Mouse (Mus musculus): ENCODE results near the gene Chic1. TPM values are rescaled to one million over a fixed set of nuclear protein-coding genes. Genes with fewer than 3 reads are reported as not detected.
A peak's percentile ranks its signal among the peaks of the same experiment; 100 is the strongest.

Gene Chic1
- polyA plus RNA-seq, 1 experiment, result 0.12 TPM

DNA sequence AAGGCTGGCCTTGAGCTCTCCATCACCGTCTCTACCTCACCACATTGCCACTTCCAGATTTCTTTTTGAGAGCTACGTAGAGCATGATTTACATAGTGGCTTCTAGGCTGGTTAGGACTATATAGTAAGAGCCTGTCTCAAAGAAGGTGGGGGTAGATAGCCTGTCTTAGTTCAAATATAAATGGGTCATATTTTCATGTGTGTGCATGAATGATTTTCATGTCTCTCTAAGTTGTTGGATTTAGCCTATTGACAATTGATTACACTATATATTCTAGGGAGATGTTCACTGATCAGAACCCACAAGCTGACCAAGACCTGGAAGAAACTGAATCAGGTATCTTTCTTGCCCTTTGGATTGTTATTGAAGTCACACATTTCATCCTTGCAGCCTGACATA is 65.4 kb downstream of the Chic1 start, which contains the start of gene Gm26992:
Gene Gm26992, plus strand, starts transcription at position 301 of the 400 bp plus-strand sequence.
- H3K27me3 ChIP-seq (ENCODE audit: control insufficient read depth, insufficient read depth, low read length), result no peaks in the 10 kb centered on the region
- H3K4me3 ChIP-seq (ENCODE audit: extremely low read depth, insufficient read depth, insufficient read length), result no peak within 1 kb of the TSS
- no peak for DNase-seq (ENCODE audit: low read depth in 1 of 2, low spot score in 2 of 2)
- H3K4me1 ChIP-seq (ENCODE audit: control insufficient read depth, insufficient read depth, insufficient read length), result no peaks in the 10 kb centered on the region
- H3K36me3 ChIP-seq (ENCODE audit: control insufficient read depth, insufficient read depth, low read length), result no peaks in the 10 kb centered on the region
- 84% methylated on average over 2 of the region's 2 CpGs for WGBS
- H3K27ac ChIP-seq (ENCODE audit: insufficient read depth, low read length), result no peak within 1 kb of the TSS
- TF ChIP-seq CTCF (IDR thresholded peaks at IDR 0.05; ENCODE audit: extremely low read depth, insufficient read depth, insufficient read length, insufficient replicate concordance) (no peak), POLR2A (IDR thresholded peaks at IDR 0.05; ENCODE audit: low read depth, low read length) (no peak)

DNA sequence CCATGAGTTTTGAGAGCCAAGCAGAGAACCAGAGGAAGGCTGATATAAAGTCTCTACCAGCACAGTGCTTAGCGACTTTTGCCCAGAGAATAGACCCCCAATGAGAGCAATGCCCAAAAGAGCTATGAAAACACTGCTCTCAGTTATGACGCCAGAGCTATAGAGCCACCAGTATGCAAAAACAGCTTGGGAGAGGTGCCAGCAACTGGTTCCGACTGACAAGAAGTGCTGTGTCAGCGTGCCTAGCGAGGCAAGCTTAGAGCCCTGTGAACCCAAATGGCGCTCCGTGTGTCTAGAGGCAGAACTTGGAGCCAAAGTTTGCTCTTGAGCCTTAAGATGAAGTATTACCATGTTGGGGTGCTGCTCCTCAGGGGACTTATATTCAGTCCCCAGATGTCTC is 71.4 kb downstream of the Chic1 start:
- Histone ChIP-seq H3K36me3 (ENCODE audit: control insufficient read depth, insufficient read depth, low read length) (no peaks in the 10 kb centered on the region), H3K27me3 (ENCODE audit: control insufficient read depth, insufficient read depth, low read length) (no peaks in the 10 kb centered on the region), H3K27ac (ENCODE audit: insufficient read depth, low read length) (no peak overlapping the region), H3K4me3 (ENCODE audit: extremely low read depth, insufficient read depth, insufficient read length) (no peak overlapping the region), H3K4me1 (ENCODE audit: control insufficient read depth, insufficient read depth, insufficient read length) (no peaks in the 10 kb centered on the region)
- 52% methylated on average over 7 of the region's 7 CpGs for WGBS
- TF ChIP-seq CTCF (IDR thresholded peaks at IDR 0.05; ENCODE audit: extremely low read depth, insufficient read depth, insufficient read length, insufficient replicate concordance) (no peak), POLR2A (IDR thresholded peaks at IDR 0.05; ENCODE audit: low read depth, low read length) (no peak)
- DNase-seq (ENCODE audit: low read depth in 1 of 2, low spot score in 2 of 2), result no peak

- no peaks in the 10 kb centered on the region for H3K4me1 ChIP-seq (ENCODE audit: control insufficient read depth, insufficient read depth, insufficient read length)
- TF ChIP-seq POLR2A (IDR thresholded peaks at IDR 0.05; ENCODE audit: low read depth, low read length) (no peak), CTCF (IDR thresholded peaks at IDR 0.05; ENCODE audit: extremely low read depth, insufficient read depth, insufficient read length, insufficient replicate concordance) (no peak)
- H3K4me3 ChIP-seq (ENCODE audit: extremely low read depth, insufficient read depth, insufficient read length), result no peak overlapping the region
- DNase-seq (ENCODE audit: low read depth in 1 of 2, low spot score in 2 of 2), result no peak
- H3K36me3 ChIP-seq (ENCODE audit: control insufficient read depth, insufficient read depth, low read length), result no peaks in the 10 kb centered on the region
- H3K27me3 ChIP-seq (ENCODE audit: control insufficient read depth, insufficient read depth, low read length), result no peaks in the 10 kb centered on the region
- H3K27ac ChIP-seq (ENCODE audit: insufficient read depth, low read length), result no peak overlapping the region
- 78% methylated on average over 7 of the region's 7 CpGs for WGBS
These were observed 76.0 kb downstream of the Chic1 start for GRCm38 (mm10) chrX:103432293-103432692.

DNA sequence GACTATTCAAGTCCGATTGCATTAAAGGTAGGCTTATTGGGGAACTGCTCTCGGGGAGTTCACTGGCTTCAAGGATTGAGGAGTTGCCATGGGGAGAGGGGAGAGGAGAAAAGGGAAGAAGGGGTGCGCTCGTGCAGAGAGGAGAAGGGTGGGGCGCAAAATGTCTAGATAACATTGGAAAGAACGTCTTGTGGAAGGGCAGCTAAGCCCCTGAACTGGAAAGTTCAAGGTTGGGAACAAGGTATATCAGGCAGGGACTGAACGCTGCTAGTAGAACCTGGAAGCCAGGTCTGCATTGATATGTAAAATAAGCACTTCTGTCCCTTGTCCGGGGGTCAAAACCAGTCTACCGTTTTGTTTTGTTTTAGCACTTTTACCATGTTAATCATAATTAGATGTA is 81.7 kb downstream of the Chic1 start:
- no peak overlapping the region for H3K4me3 ChIP-seq (ENCODE audit: extremely low read depth, insufficient read depth, insufficient read length)
- no peaks in the 10 kb centered on the region for H3K36me3 ChIP-seq (ENCODE audit: control insufficient read depth, insufficient read depth, low read length)
- H3K4me1 ChIP-seq (ENCODE audit: control insufficient read depth, insufficient read depth, insufficient read length), result no peaks in the 10 kb centered on the region
- no peak overlapping the region for H3K27ac ChIP-seq (ENCODE audit: insufficient read depth, low read length)
- 36% methylated on average over 9 of the region's 9 CpGs for WGBS
- no peak for DNase-seq (ENCODE audit: low read depth in 1 of 2, low spot score in 2 of 2)
- TF ChIP-seq POLR2A (IDR thresholded peaks at IDR 0.05; ENCODE audit: low read depth, low read length), result no peak
- no peak for TF ChIP-seq CTCF (IDR thresholded peaks at IDR 0.05; ENCODE audit: extremely low read depth, insufficient read depth, insufficient read length, insufficient replicate concordance)
- H3K27me3 ChIP-seq (ENCODE audit: control insufficient read depth, insufficient read depth, low read length), result no peaks in the 10 kb centered on the region

GRCm38 (mm10) chrX:103440803-103441202 is 84.5 kb downstream of the Chic1 start:
- H3K36me3 ChIP-seq (ENCODE audit: control insufficient read depth, insufficient read depth, low read length), result no peaks in the 10 kb centered on the region
- WGBS, result 0% methylated on average over 1 of the region's 1 CpGs
- peak in 1 of 2 experiments; percentile 5 for DNase-seq (ENCODE audit: low read depth in 1 of 2, low spot score in 2 of 2)
- no peaks in the 10 kb centered on the region for H3K27me3 ChIP-seq (ENCODE audit: control insufficient read depth, insufficient read depth, low read length)
- no peak overlapping the region for H3K27ac ChIP-seq (ENCODE audit: insufficient read depth, low read length)
- no peaks in the 10 kb centered on the region for H3K4me1 ChIP-seq (ENCODE audit: control insufficient read depth, insufficient read depth, insufficient read length)
- TF ChIP-seq CTCF (IDR thresholded peaks at IDR 0.05; ENCODE audit: extremely low read depth, insufficient read depth, insufficient read length, insufficient replicate concordance) (no peak), POLR2A (IDR thresholded peaks at IDR 0.05; ENCODE audit: low read depth, low read length) (no peak)
- H3K4me3 ChIP-seq (ENCODE audit: extremely low read depth, insufficient read depth, insufficient read length), result no peak overlapping the region

GRCm38 (mm10) chrX:103443755-103444154 is 87.5 kb downstream of the Chic1 start:
- no peaks in the 10 kb centered on the region for H3K4me1 ChIP-seq (ENCODE audit: control insufficient read depth, insufficient read depth, insufficient read length)
- WGBS, result 29% methylated on average over 7 of the region's 7 CpGs
- DNase-seq (ENCODE audit: low read depth in 1 of 2, low spot score in 2 of 2), result peak in 1 of 2 experiments; percentile 25

More at GRCm38 (mm10) chrX:103443755-103444154, 87.5 kb downstream of the Chic1 start:
- Histone ChIP-seq H3K4me3 (ENCODE audit: extremely low read depth, insufficient read depth, insufficient read length) (no peak overlapping the region), H3K27ac (ENCODE audit: insufficient read depth, low read length) (no peak overlapping the region), H3K27me3 (ENCODE audit: control insufficient read depth, insufficient read depth, low read length) (no peaks in the 10 kb centered on the region), H3K36me3 (ENCODE audit: control insufficient read depth, insufficient read depth, low read length) (no peaks in the 10 kb centered on the region)
- TF ChIP-seq POLR2A (IDR thresholded peaks at IDR 0.05; ENCODE audit: low read depth, low read length) (no peak), CTCF (IDR thresholded peaks at IDR 0.05; ENCODE audit: extremely low read depth, insufficient read depth, insufficient read length, insufficient replicate concordance) (no peak)

Other genes with a start within 250 kb of the Chic1 start
- not detected in 2 replicates for gene Nap1l2, start 169.8 kb upstream of the Chic1 start, polyA plus RNA-seq (2012; rRNA removed)
- gene Cdx4, start 35.1 kb upstream of the Chic1 start, polyA plus RNA-seq (2012; rRNA removed), result not detected in 2 replicates
- gene Tsx, start 58.0 kb downstream of the Chic1 start, polyA plus RNA-seq (2012; rRNA removed), result not detected in 2 replicates
- gene Gm26992, start 65.5 kb downstream of the Chic1 start, polyA plus RNA-seq (2012; rRNA removed), result not detected in 2 replicates